Mouse (Mus musculus) embryonic facial prominence, embryonic 11.5 days (tissue): ENCODE data around the gene Crlf2. TPM values are rescaled to one million over a fixed set of nuclear protein-coding genes. Genes with fewer than 3 reads are reported as not detected.
A peak's percentile ranks its signal among the peaks of the same experiment; 100 is the strongest.

ENCODE experiments used
- ATAC-seq: fragments of 200-750 bp; cut with Nextera tagmentation; replicated peaks from 2 replicates; pipeline ENCODE4 v1.8.0; 2017; ENCODE audit warnings: low read depth; ENCODE audit not compliant: insufficient number of reproducible peaks, low FRiP score, low TSS enrichment
- DNase-seq: peaks from one replicate; pipeline ENCODE4 v3.0.0-alpha.2; 2015; ENCODE audit warnings: low spot score
- H3K27ac ChIP-seq: fragments of 300-500 bp; sonication (generic); replicated peaks from 2 replicates; pipeline ENCODE4 v1.5.1; 2014; ENCODE audit warnings: mild to moderate bottlenecking, low read depth, low read length, control low read depth
- H3K27me3 ChIP-seq: fragments of 300-500 bp; sonication (generic); 2 replicates; pipeline ENCODE4 v1.6.1; 2014; ENCODE audit warnings: mild to moderate bottlenecking, low read length, moderate library complexity, mixed read lengths; ENCODE audit not compliant: control insufficient read depth, insufficient read depth
- H3K36me3 ChIP-seq: fragments of 300-500 bp; sonication (generic); replicated peaks from 2 replicates; pipeline ENCODE4 v1.6.1; 2014; ENCODE audit warnings: low read depth, mild to moderate bottlenecking, low read length, moderate library complexity, mixed read lengths; ENCODE audit not compliant: control insufficient read depth, insufficient read depth
- H3K4me1 ChIP-seq: fragments of 300-500 bp; sonication (generic); 2 replicates; pipeline ENCODE4 v1.6.1; 2014; ENCODE audit warnings: low read length, mixed read lengths; ENCODE audit not compliant: control insufficient read depth, insufficient read depth
- H3K4me2 ChIP-seq: fragments of 300-500 bp; sonication (generic); 2 replicates; pipeline ENCODE4 v1.6.1; 2014; ENCODE audit warnings: low read depth, mild to moderate bottlenecking, control low read depth, low read length, moderate library complexity
- H3K4me3 ChIP-seq: fragments of 300-500 bp; sonication (generic); 2 replicates; pipeline ENCODE4 v1.5.1; 2014; ENCODE audit warnings: low read depth, low read length, control low read depth
- H3K9ac ChIP-seq: fragments of 300-500 bp; sonication (generic); replicated peaks from 2 replicates; pipeline ENCODE4 v1.6.1; 2014; ENCODE audit warnings: mild to moderate bottlenecking, control low read depth, low read length
- H3K9me3 ChIP-seq: fragments of 300-500 bp; sonication (generic); replicated peaks from 2 replicates; pipeline ENCODE4 v1.6.1; 2016; ENCODE audit warnings: mild to moderate bottlenecking, low read length, inconsistent platforms, mixed read lengths; ENCODE audit not compliant: control insufficient read depth
- WGBS: fragments of 180-500 bp; shearing (Covaris S2); extraction: QIAGEN DNeasy Blood & Tissue Kit; methylation state at CpG from one replicate; pipeline ENCODE4 v1.1.7; 2014; 5-methylcytosine and 5-hydroxymethylcytosine counted together
- polyA plus RNA-seq: library from polyadenylated mRNA; unstranded; fragments of >200 nt; fragmentation: Nextera tagmentation; extraction: Ambion mirVana; gene quantifications from 2 replicates; pipeline ENCODE4 v1.2.1, GENCODE M21; 2014

Gene Crlf2
- polyA plus RNA-seq = 1.9 and 2.6 TPM in 2 replicates

DNA sequence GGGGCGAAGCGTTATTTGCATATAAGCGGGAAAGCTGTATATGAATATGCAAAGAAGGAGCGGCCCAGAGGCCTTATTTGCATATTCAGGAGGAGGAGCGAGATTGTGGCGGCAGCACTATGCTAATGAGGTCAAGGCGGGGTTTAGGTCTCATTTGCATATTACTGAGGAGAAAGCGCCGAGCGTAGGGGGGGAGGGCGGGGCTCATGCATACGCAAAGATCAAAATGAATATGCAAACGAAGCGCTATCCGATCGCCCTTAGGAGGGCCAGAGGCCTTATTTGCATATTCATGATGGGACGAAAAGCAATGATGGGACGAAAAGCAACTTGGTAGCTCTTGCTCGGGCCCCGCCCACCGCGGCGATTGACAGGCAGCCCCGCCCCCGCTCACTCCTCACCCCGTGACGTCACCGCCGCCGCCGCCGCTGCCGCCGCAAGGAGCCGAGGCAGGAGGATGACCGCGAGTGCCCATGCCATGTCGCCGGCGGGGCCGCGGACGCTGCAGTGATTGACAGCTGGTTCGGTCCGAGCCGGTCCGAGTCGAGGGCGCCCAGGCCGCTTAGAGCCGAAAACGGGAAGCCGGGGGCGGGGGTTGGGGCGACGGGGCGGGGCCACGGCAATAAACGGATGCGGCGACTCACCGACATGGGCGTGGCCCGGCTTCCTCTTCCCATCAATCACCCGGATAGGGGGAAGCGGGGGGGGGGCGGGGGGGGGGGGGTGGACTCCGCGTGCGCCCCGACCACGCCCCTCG lies at the start of gene Crlf2:
Crlf2 (minus strand) TSS at position 590 of the 757 bp plus-strand sequence.
- Histone ChIP-seq H3K27ac (peak within 1 kb of the TSS; percentile 68), H3K4me2 (peak within 1 kb of the TSS; percentile 48), H3K9ac (peak within 1 kb of the TSS; percentile 51), H3K4me1 (no peaks in the 10 kb centered on the region), H3K36me3 (no peaks in the 10 kb centered on the region), H3K27me3 (no peaks in the 10 kb centered on the region), H3K4me3 (peak within 1 kb of the TSS; percentile 58), H3K9me3 (peaks cover 15% of the 10 kb centered on the region)
- DNase-seq = peak; percentile 89
- ATAC-seq = peak; percentile 64
- WGBS = under 1% methylated on average over 50 of the region's 73 CpGs

DNA sequence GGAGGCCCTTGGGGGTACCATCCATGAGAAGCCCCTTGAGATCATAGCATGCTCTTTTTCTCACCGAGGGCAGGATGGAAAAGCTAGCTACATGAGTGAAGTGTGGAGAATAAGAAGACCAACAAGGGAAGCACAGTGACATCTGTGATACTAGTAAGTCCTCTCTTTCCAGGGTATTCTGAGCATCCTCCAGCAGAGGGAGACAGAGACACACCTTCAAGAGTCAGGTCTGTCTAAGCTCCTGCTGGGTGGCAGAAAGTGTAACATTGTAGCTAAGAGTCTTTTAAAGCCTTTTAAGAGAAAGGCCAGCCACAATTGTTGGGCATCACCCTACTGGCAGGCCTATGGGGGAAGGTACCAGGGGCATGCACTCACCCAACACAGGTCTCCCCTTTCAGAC lies 43.8 kb upstream of the Crlf2 start:
- DNase-seq (peak; percentile 32), ATAC-seq (no peak)
- H3K4me3 ChIP-seq = no peak overlapping the region
- H3K4me2 ChIP-seq = no peak overlapping the region
- H3K36me3 ChIP-seq = no peaks in the 10 kb centered on the region
- WGBS = 60% methylated on average over 1 of the region's 1 CpGs
- H3K27me3 ChIP-seq = no peaks in the 10 kb centered on the region
- peaks cover 6% of the 10 kb centered on the region; the same call in 1 of the 2 replicates for H3K9me3 ChIP-seq
- no peak overlapping the region for H3K27ac ChIP-seq
- no peaks in the 10 kb centered on the region for H3K4me1 ChIP-seq
- no peak overlapping the region for H3K9ac ChIP-seq

DNA sequence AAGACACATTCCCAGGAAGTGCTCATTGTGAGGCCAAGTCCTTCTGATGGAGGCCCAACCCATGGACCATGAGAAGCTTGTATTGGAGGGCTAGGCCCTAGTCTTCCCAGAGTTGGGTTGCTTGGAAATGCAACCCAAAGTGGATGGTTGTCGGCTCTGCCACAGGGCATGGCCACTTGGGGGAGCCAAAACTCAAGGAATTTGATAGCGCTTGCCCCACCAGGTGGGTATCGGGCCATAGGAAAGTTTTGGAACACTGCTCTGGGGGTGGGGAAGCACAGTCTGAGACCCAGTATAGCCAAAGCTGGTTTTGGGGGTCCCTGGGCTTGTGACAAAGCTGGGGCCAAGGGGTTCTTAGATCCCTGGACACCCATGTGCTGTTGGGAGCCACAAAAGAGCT lies 42.3 kb upstream of the Crlf2 start:
- Histone ChIP-seq H3K27me3 (no peaks in the 10 kb centered on the region), H3K4me1 (no peaks in the 10 kb centered on the region), H3K9me3 (peaks cover 12% of the 10 kb centered on the region), H3K27ac (no peak overlapping the region), H3K4me3 (no peak overlapping the region), H3K4me2 (no peak overlapping the region), H3K36me3 (no peaks in the 10 kb centered on the region), H3K9ac (no peak overlapping the region)
- ATAC-seq (no peak), DNase-seq (peak; percentile 19)
- 27% methylated on average over 3 of the region's 3 CpGs for WGBS

GRCm38 (mm10) chr5:109598876-109599275 lies 40.1 kb upstream of the Crlf2 start:
- Histone ChIP-seq H3K9ac (no peak overlapping the region), H3K9me3 (peaks cover 12% of the 10 kb centered on the region), H3K4me1 (no peaks in the 10 kb centered on the region), H3K27me3 (no peaks in the 10 kb centered on the region), H3K4me2 (no peak overlapping the region), H3K36me3 (no peaks in the 10 kb centered on the region), H3K4me3 (no peak overlapping the region), H3K27ac (no peak overlapping the region)
- no peak for DNase-seq
- no peak for ATAC-seq

- no peaks in the 10 kb centered on the region for H3K4me1 ChIP-seq
- no peak overlapping the region for H3K4me2 ChIP-seq
- DNase-seq (no peak), ATAC-seq (no peak)
- no peak overlapping the region for H3K4me3 ChIP-seq
- WGBS = 40% methylated on average over 5 of the region's 5 CpGs
- H3K9me3 ChIP-seq = peaks cover 12% of the 10 kb centered on the region
- H3K27me3 ChIP-seq = no peaks in the 10 kb centered on the region
- H3K27ac ChIP-seq = no peak overlapping the region
- H3K9ac ChIP-seq = no peak overlapping the region
- no peaks in the 10 kb centered on the region for H3K36me3 ChIP-seq
Observed at GRCm38 (mm10) chr5:109596647-109597046, 37.9 kb upstream of the Crlf2 start.

- Histone ChIP-seq H3K9me3 (no peaks in the 10 kb centered on the region), H3K4me1 (no peaks in the 10 kb centered on the region), H3K9ac (no peak overlapping the region), H3K4me2 (no peak overlapping the region), H3K27me3 (no peaks in the 10 kb centered on the region), H3K4me3 (no peak overlapping the region), H3K36me3 (no peaks in the 10 kb centered on the region), H3K27ac (no peak overlapping the region)
- 66% methylated on average over 2 of the region's 2 CpGs for WGBS
- ATAC-seq (no peak), DNase-seq (no peak)
Observed at GRCm38 (mm10) chr5:109562829-109563228, 4.0 kb upstream of the Crlf2 start.

GRCm38 (mm10) chr5:109559191-109559590 lies 398 bp upstream of the Crlf2 start:
- peaks cover 15% of the 10 kb centered on the region for H3K9me3 ChIP-seq
- ATAC-seq = no peak
- H3K4me2 ChIP-seq = no peak overlapping the region; the same call in 1 of the 2 replicates
- no peak overlapping the region for H3K27ac ChIP-seq
- peak overlapping the region; percentile 58 for H3K4me3 ChIP-seq
- no peaks in the 10 kb centered on the region for H3K27me3 ChIP-seq
- no peaks in the 10 kb centered on the region for H3K36me3 ChIP-seq
- no peak overlapping the region for H3K9ac ChIP-seq
- DNase-seq = no peak
- 24% methylated on average over 6 of the region's 6 CpGs for WGBS
- H3K4me1 ChIP-seq = no peaks in the 10 kb centered on the region

DNA sequence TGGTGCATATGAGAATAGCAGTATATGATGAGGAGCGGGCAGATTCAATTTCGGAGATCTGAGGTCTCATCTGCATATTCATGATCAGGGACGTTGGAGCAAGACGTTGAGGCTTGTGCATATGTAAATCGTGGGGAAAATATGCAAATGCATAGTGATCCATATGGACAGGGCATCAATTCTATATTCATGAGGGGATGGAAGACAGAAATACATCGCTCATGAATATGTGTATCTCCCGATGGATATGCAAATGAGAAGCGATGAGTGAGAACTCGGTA lies 730 bp downstream of the Crlf2 start:
- Histone ChIP-seq H3K9me3 (peaks cover 15% of the 10 kb centered on the region), H3K36me3 (no peaks in the 10 kb centered on the region), H3K4me1 (no peaks in the 10 kb centered on the region), H3K9ac (no peak overlapping the region), H3K4me3 (peak overlapping the region; percentile 58), H3K27me3 (no peaks in the 10 kb centered on the region), H3K4me2 (peak overlapping the region; percentile 48), H3K27ac (peak overlapping the region; percentile 68)
- 0% methylated on average over 9 of the region's 9 CpGs for WGBS
- ATAC-seq (peak; percentile 35), DNase-seq (no peak)
